Mouse (Mus musculus) thymus, adult 2 months (tissue): ENCODE measurements around the gene Slc25a54.

ENCODE experiments used
- CTCF ChIP-seq: fragments of 200-500 bp; IDR thresholded peaks from 2 replicates; pipeline ENCODE4 v1.5.1; 2012; ENCODE audit warnings: mild to moderate bottlenecking, control low read depth, low read length, moderate library complexity, borderline replicate concordance; ENCODE audit not compliant: control insufficient read depth, poor library complexity, insufficient read depth; ENCODE audit errors: extremely low read depth
- POLR2A ChIP-seq: fragments of 200-500 bp; IDR thresholded peaks from 2 replicates; pipeline ENCODE4 v1.6.1; 2012; ENCODE audit warnings: mild to moderate bottlenecking, low read length, control low read depth, moderate library complexity; ENCODE audit not compliant: control insufficient read depth, poor library complexity, insufficient read depth; ENCODE audit errors: extremely low read depth

DNA sequence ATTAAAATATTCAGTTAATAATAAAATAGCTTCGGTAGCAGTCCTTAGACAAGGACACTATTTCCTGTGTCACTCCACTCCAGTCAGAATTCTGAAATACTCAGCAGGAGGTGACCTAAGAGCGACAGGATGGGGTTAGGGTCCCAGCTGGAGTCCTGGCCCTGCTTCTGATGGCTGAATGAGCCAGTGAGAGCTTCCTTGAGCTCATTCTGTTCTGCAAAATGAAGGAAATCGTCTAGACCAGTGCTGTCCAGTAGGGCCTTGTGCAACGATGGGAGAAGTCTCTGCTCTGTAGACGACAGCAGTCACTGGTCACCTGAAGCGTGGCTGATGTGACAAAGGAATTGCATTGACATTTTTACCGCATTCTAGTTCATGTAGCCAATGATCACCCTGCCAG is 36.9 kb upstream of the Slc25a54 start:
- TF ChIP-seq CTCF (no peak), POLR2A (no peak)
